Mouse (Mus musculus) lung, postnatal 0 days (tissue): ENCODE measurements at regions not wholly inside any gene's neighbourhood (a gene's known extent, or its start where the extent isn't known, plus 50 kb on each side); places are given as distances from the start of the nearest gene placed in this dataset.

ENCODE experiments used
- CTCF ChIP-seq: IDR thresholded peaks from 2 replicates; pipeline ENCODE4 v1.5.1; 2016; ENCODE audit warnings: antibody characterized with exemption, mild to moderate bottlenecking
- EP300 ChIP-seq: IDR thresholded peaks from 2 replicates; pipeline ENCODE4 v1.6.1; 2016; ENCODE audit warnings: antibody characterized with exemption, mild to moderate bottlenecking, control low read depth

DNA sequence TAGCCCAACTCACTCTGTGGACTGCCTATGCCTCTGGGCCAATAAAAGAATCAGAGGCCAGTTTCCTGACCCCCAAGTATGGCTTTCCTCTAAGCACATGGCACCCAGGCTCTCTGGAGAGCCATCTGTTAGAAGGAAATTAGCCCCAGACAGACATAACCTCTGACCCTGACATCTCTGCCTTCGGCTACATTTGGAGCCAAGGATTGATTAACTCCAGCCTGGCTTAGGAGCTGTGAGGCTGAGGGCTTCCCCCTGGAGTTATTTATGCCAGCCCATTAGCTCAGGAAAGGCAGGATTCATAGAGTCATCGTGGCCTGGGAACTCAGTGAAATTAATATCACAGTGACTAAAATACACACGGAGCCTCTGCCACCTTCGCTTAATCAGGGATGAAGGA is 137.5 kb downstream of the Wscd1 start:
- TF ChIP-seq CTCF (no peak), EP300 (no peak)
